In the genomic region with DNA sequence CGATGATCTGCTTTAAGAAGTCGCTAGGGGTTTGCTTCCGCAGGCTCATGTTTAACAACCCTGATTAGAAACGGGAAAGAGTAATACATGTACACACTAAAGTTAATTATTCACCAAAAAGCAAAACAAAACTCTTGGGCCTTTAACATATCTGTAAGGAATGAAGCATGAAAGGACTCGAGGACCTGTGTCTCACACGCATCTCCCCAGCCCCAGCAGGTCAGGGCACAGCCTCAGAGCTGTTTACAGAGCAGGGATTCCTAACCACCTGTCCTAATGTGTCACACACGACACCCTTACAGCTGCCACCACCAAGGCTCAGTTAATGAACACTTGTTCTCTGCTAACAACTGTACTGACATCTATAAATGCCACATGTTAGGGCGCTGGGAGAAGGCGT, we compare ENCODE assay signal across 11 mouse cellular contexts. TPM values are rescaled to one million over a fixed set of nuclear protein-coding genes. Genes with fewer than 3 reads are reported as not detected.
DNase-seq lines count a peak whose midpoint lies in the region; ATAC-seq and TF ChIP-seq lines count a peak whose summit lies in the region.
"Had no signal": no experiment of that assay in that cellular context is flagged by ENCODE, and none has a peak within 500 bp of the region (broad histone marks: within the 10 kb centered on the region; RNA-seq: fewer than 3 reads in every experiment).

No protein-coding gene starts in this region.

- peak overlapping the region; percentile 66 for H3K9ac ChIP-seq in liver, adult 2 months (ENCODE audit: low read depth, low read length)
- H3K9ac ChIP-seq in liver, embryonic 12.5 days = no peak overlapping the region
- no peak overlapping the region for H3K9ac ChIP-seq in stomach, postnatal 0 days (ENCODE audit: low read length)
- no peak overlapping the region for H3K9ac ChIP-seq in midbrain, postnatal 0 days (replicated peaks; ENCODE audit: low read length, poor library complexity, severe bottlenecking)
- H3K9ac ChIP-seq: hindbrain, embryonic 13.5 days had no signal

- peak overlapping the region; percentile 100 for H3K27ac ChIP-seq in liver, adult 2 months (replicated peaks; ENCODE audit: insufficient read depth, low read depth, low read length)
- H3K27ac ChIP-seq in liver, embryonic 12.5 days = no peak overlapping the region
- 0 out of 2 replicates have a peak overlapping the region, but pooled peaks have one; percentile 40 for H3K27ac ChIP-seq in stomach, postnatal 0 days (replicated peaks)
- no peak overlapping the region for H3K27ac ChIP-seq in midbrain, postnatal 0 days (ENCODE audit: low read depth, low read length)

- no peak for TF ChIP-seq CTCF in liver, adult 2 months (IDR thresholded peaks at IDR 0.05; ENCODE audit: low read depth, low read length)
- no peak for TF ChIP-seq CTCF in stomach, postnatal 0 days (IDR thresholded peaks at IDR 0.05; ENCODE audit: low read depth)
- TF ChIP-seq CTCF in midbrain, postnatal 0 days (IDR thresholded peaks at IDR 0.05) = no peak

- no peaks in the 10 kb centered on the region for H3K9me3 ChIP-seq in liver, embryonic 12.5 days (replicated peaks)
- H3K9me3 ChIP-seq in stomach, postnatal 0 days (ENCODE audit: control insufficient read depth, low read length) = no peaks in the 10 kb centered on the region
- H3K9me3 ChIP-seq in midbrain, postnatal 0 days (ENCODE audit: low read length) = no peaks in the 10 kb centered on the region
- H3K9me3 ChIP-seq: hindbrain, embryonic 13.5 days had no signal

- no peaks in the 10 kb centered on the region for H3K27me3 ChIP-seq in liver, adult 2 months (ENCODE audit: control insufficient read depth, insufficient read depth, low read length)
- no peaks in the 10 kb centered on the region for H3K27me3 ChIP-seq in liver, embryonic 12.5 days (replicated peaks)
- no peaks in the 10 kb centered on the region for H3K27me3 ChIP-seq in stomach, postnatal 0 days (ENCODE audit: control insufficient read depth, insufficient read depth, low read length)
- H3K27me3 ChIP-seq in midbrain, postnatal 0 days (ENCODE audit: insufficient read depth, low read length) = no peaks in the 10 kb centered on the region
- H3K27me3 ChIP-seq: hindbrain, embryonic 13.5 days had no signal

- no peak for TF ChIP-seq POLR2A in liver, adult 2 months (IDR thresholded peaks at IDR 0.05; ENCODE audit: extremely low read depth, insufficient read depth, low read length)

- H3K79me2 ChIP-seq in liver, adult 2 months (ENCODE audit: control insufficient read depth, insufficient read depth, low read length) = no peaks in the 10 kb centered on the region

- peaks cover 18% of the 10 kb centered on the region for H3K36me3 ChIP-seq in liver, adult 2 months (ENCODE audit: control insufficient read depth, insufficient read depth, low read length)
- H3K36me3 ChIP-seq in liver, embryonic 12.5 days = peaks cover 82% of the 10 kb centered on the region
- 0 out of 2 replicates have a peak, but pooled peaks cover 5% of the 10 kb centered on the region for H3K36me3 ChIP-seq in stomach, postnatal 0 days (ENCODE audit: control insufficient read depth, insufficient read depth, low read length)
- peaks cover 14% of the 10 kb centered on the region; the same call in 1 of the 2 replicates for H3K36me3 ChIP-seq in midbrain, postnatal 0 days (ENCODE audit: insufficient read depth, low read length)

- peaks cover 9% of the 10 kb centered on the region for H3K4me1 ChIP-seq in liver, adult 2 months (ENCODE audit: control insufficient read depth, insufficient read depth, low read length)
- H3K4me1 ChIP-seq in liver, embryonic 12.5 days = peaks cover 10% of the 10 kb centered on the region
- no peaks in the 10 kb centered on the region for H3K4me1 ChIP-seq in stomach, postnatal 0 days (replicated peaks; ENCODE audit: control insufficient read depth, insufficient read depth)
- no peaks in the 10 kb centered on the region for H3K4me1 ChIP-seq in midbrain, postnatal 0 days (ENCODE audit: insufficient read depth, low read length)

- 37% methylated on average over 9 of the region's 9 CpGs for WGBS in liver, adult 2 months
- WGBS in liver, embryonic 12.5 days (ENCODE audit: insufficient replicate concordance) = 79% methylated on average over 9 of the region's 9 CpGs
- 50% methylated on average over 9 of the region's 9 CpGs for WGBS in stomach, postnatal 0 days
- 86% methylated on average over 9 of the region's 9 CpGs for WGBS in midbrain, postnatal 0 days

- peak overlapping the region; percentile 53; the same call in 1 of the 2 replicates for H3K4me3 ChIP-seq in liver, adult 2 months (ENCODE audit: insufficient read depth, low read depth, low read length)
- no peak overlapping the region for H3K4me3 ChIP-seq in liver, embryonic 12.5 days
- H3K4me3 ChIP-seq in stomach, postnatal 0 days (ENCODE audit: low read depth, low read length) = no peak overlapping the region
- no peak overlapping the region for H3K4me3 ChIP-seq in midbrain, postnatal 0 days (ENCODE audit: low read depth, low read length)
- H3K4me3 ChIP-seq: hindbrain, embryonic 13.5 days had no signal

- TF ChIP-seq EP300 in stomach, postnatal 0 days (optimal IDR thresholded peaks at IDR 0.05) = no peak

- ATAC-seq in liver, embryonic 12.5 days = no peak
- peak; percentile 80 for ATAC-seq in stomach, postnatal 0 days (ENCODE audit: low FRiP score, low TSS enrichment)
- ATAC-seq in midbrain, postnatal 0 days (ENCODE audit: low FRiP score) = no peak
- ATAC-seq: CD4-positive, CD25-positive, alpha-beta regulatory T cell, adult 4 months had no signal

- no peak overlapping the region for H3K4me2 ChIP-seq in liver, embryonic 12.5 days
- H3K4me2 ChIP-seq in stomach, postnatal 0 days (replicated peaks; ENCODE audit: low read depth) = no peak overlapping the region
- no peak overlapping the region for H3K4me2 ChIP-seq in midbrain, postnatal 0 days (ENCODE audit: low read depth, low read length, poor library complexity, severe bottlenecking)
- H3K4me2 ChIP-seq: hindbrain, embryonic 13.5 days had no signal

- DNase-seq in liver, adult 2 months (ENCODE audit: extremely low read depth, low read depth, low spot score) = peak; percentile 83
- DNase-seq in gastrocnemius, postnatal 25 days = peak; percentile 27
- DNase-seq in kidney, postnatal 14 days = peak; percentile 24
- peak; percentile 41 for DNase-seq in stomach, postnatal 0 days (ENCODE audit: low spot score)
- no peak for DNase-seq in midbrain, postnatal 0 days (ENCODE audit: low spot score)
- DNase-seq in adrenal gland, adult (ENCODE audit: inconsistent age in 2 of 2, low spot score in 1 of 2) = no peak
- DNase-seq: cerebellum, adult 8-10 months; thymus, adult 2 months had no signal

RNA-seq across cellular contexts. Expression of gene Lsm6, which starts 7.9 kb away (rescaled TPM):
- 29.8 and 38.3 TPM in 2 replicates for total RNA-seq in liver, adult 2 months (2014; rRNA removed)
- polyA plus RNA-seq in liver, adult 2 months (2012; rRNA removed) = 10.6 and 10.9 TPM in 2 replicates
- polyA plus RNA-seq in liver, embryonic 12.5 days (2016; fragmentation: Nextera tagmentation; extraction: Ambion mirVana) = 127 and 135 TPM in 2 replicates
- total RNA-seq in gastrocnemius, postnatal 25 days (2021) = 10 to 100 TPM; 58.0 to 73.7 TPM
- polyA plus RNA-seq in stomach, postnatal 0 days (2015; fragmentation: Nextera tagmentation; extraction: Ambion mirVana) = 116 and 123 TPM in 2 replicates
- total RNA-seq in midbrain, postnatal 0 days (2014; rRNA removed) = 29.2 and 35.9 TPM in 2 replicates
- polyA plus RNA-seq in midbrain, postnatal 0 days (2015; fragmentation: Nextera tagmentation; extraction: Ambion mirVana) = 141 and 144 TPM in 2 replicates

Comparison
In these comparisons a context has a peak if more than half of its experiments do, and no peak if none do; other contexts are left out.
1. H3K27ac ChIP-seq: peak in liver, adult 2 months (single experiment) and stomach, postnatal 0 days (single experiment); none in liver, embryonic 12.5 days (single experiment) and midbrain, postnatal 0 days (single experiment).
2. DNase-seq: peak in liver, adult 2 months (single experiment), gastrocnemius, postnatal 25 days (single experiment), kidney, postnatal 14 days (single experiment) and stomach, postnatal 0 days (single experiment); none in midbrain, postnatal 0 days (single experiment) and adrenal gland, adult (0 of 2).